Mouse (Mus musculus) small intestine, adult 2 months (tissue): Measurements from ENCODE around the gene Igfbp2.

Experiments used
- CTCF ChIP-seq: fragments of 200-500 bp; IDR thresholded peaks from 2 replicates; pipeline ENCODE4 v1.5.1; 2012; ENCODE audit warnings: low read depth, mild to moderate bottlenecking, control low read depth, inconsistent platforms, low read length, moderate library complexity, mixed read lengths; ENCODE audit not compliant: insufficient replicate concordance, insufficient read length; ENCODE audit errors: extremely low read depth
- POLR2A ChIP-seq: fragments of 200-500 bp; IDR thresholded peaks from 2 replicates; pipeline ENCODE4 v1.6.1; 2012; ENCODE audit warnings: low read depth, mild to moderate bottlenecking, control low read depth, inconsistent platforms, low read length, moderate library complexity

DNA sequence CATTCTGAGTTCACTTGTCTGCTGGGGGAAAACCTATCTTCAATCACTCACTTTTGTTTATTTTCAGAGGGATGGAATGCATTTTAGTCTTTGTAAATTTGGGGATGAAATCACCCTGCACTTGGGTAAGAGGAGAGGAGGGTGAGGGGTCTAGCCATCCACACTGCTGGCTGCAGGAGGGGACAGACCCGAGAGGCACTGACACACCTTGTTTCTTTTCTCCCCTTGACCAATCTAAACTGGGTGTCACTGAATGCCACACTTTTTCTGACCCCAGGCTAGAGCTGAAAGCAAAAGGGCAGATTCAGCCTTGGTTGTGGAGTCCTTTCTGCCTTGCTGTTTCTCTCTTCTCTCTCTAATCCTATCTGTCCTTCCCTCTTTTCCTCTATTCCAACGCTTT, 37.4 kb downstream of the Igfbp2 start:
- TF ChIP-seq CTCF (no peak), POLR2A (no peak)
